Mouse (Mus musculus) fibroblast of lung, adult 2 months (primary cell): Measurements from ENCODE around the gene Zfhx3.

Experiments
- DNase-seq: peaks from one replicate; pipeline ENCODE4 v3.0.0-alpha.2; 2011; ENCODE audit warnings: low read depth

Zfhx3 gene

GRCm38 (mm10) chr8:108701381-108702175 is 759.1 kb downstream of the Zfhx3 start:
- DNase-seq, result no peak

- DNase-seq, result no peak
Measured at GRCm38 (mm10) chr8:108702201-108702600, 759.8 kb downstream of the Zfhx3 start.

- no peak for DNase-seq
Measured at GRCm38 (mm10) chr8:108705751-108706150, 763.3 kb downstream of the Zfhx3 start.

GRCm38 (mm10) chr8:108706491-108706847 is 764.0 kb downstream of the Zfhx3 start:
- DNase-seq, result no peak

GRCm38 (mm10) chr8:108706848-108707541 is 764.6 kb downstream of the Zfhx3 start:
- no peak for DNase-seq

- DNase-seq, result no peak
Measured at GRCm38 (mm10) chr8:108707576-108708281, 765.3 kb downstream of the Zfhx3 start.

- no peak for DNase-seq
Measured at GRCm38 (mm10) chr8:108708833-108709387, 766.5 kb downstream of the Zfhx3 start.

- DNase-seq, result no peak
Measured at GRCm38 (mm10) chr8:108709441-108709840, 767.0 kb downstream of the Zfhx3 start.

- DNase-seq, result no peak
Measured at GRCm38 (mm10) chr8:108709928-108710606, 767.6 kb downstream of the Zfhx3 start.

- DNase-seq, result no peak
Measured at GRCm38 (mm10) chr8:108710607-108711489, 768.4 kb downstream of the Zfhx3 start.

- no peak for DNase-seq
Measured at GRCm38 (mm10) chr8:108711490-108711793, 769.0 kb downstream of the Zfhx3 start.

- no peak for DNase-seq
Measured at GRCm38 (mm10) chr8:108712001-108712411, 769.6 kb downstream of the Zfhx3 start.

- DNase-seq, result no peak
Measured at GRCm38 (mm10) chr8:108712607-108713006, 770.2 kb downstream of the Zfhx3 start.

GRCm38 (mm10) chr8:108713346-108714142 is 771.1 kb downstream of the Zfhx3 start:
- no peak for DNase-seq

- DNase-seq, result no peak
Measured at GRCm38 (mm10) chr8:108714143-108714635, 771.7 kb downstream of the Zfhx3 start.

- no peak for DNase-seq
Measured at GRCm38 (mm10) chr8:108714636-108715415, 772.4 kb downstream of the Zfhx3 start.

GRCm38 (mm10) chr8:108715416-108715948 is 773.0 kb downstream of the Zfhx3 start:
- no peak for DNase-seq

GRCm38 (mm10) chr8:108716291-108716811 is 773.9 kb downstream of the Zfhx3 start:
- DNase-seq, result no peak

- DNase-seq, result no peak
Measured at GRCm38 (mm10) chr8:108717545-108717944, 775.1 kb downstream of the Zfhx3 start.
